Mouse (Mus musculus): ENCODE measurements around the gene Gnpat. TPM values are rescaled to one million over a fixed set of nuclear protein-coding genes. Genes with fewer than 3 reads are reported as not detected.
"Not testable (repeated sequence)": the region's sequence is repeated elsewhere in the genome, so short reads cannot be mapped to it uniquely, and the experiment has no call there.

Gnpat gene
- polyA plus RNA-seq, 1 experiment from 2014 or later, result 75.2 TPM

- Histone ChIP-seq H3K4me1 (ENCODE audit: control insufficient read depth, insufficient read depth, low read length) (no peaks in the 10 kb centered on the region), H3K9ac (replicated peaks; ENCODE audit: low read depth, low read length) (no peak overlapping the region), H3K36me3 (ENCODE audit: control insufficient read depth, insufficient read depth, low read length) (peaks cover 21% of the 10 kb centered on the region), H3K27ac (ENCODE audit: low read depth, low read length) (no peak overlapping the region), H3K9me3 (ENCODE audit: control insufficient read depth, low read length) (no peaks in the 10 kb centered on the region), H3K4me2 (ENCODE audit: low read depth, low read length) (no peak overlapping the region), H3K27me3 (ENCODE audit: control insufficient read depth, insufficient read depth, low read length) (no peaks in the 10 kb centered on the region), H3K4me3 (ENCODE audit: low read depth, low read length) (no peak overlapping the region)
- 90% methylated on average over 2 of the region's 2 CpGs for WGBS
- no peak for ATAC-seq (ENCODE audit: low read depth)
These were observed 24.9 kb upstream of the Gnpat start for GRCm38 (mm10) chr8:124837956-124838355.

- Histone ChIP-seq H3K4me1 (ENCODE audit: control insufficient read depth, insufficient read depth, low read length) (no peaks in the 10 kb centered on the region), H3K9ac (replicated peaks; ENCODE audit: low read depth, low read length) (no peak overlapping the region), H3K27me3 (ENCODE audit: control insufficient read depth, insufficient read depth, low read length) (no peaks in the 10 kb centered on the region), H3K27ac (ENCODE audit: low read depth, low read length) (no peak overlapping the region), H3K9me3 (ENCODE audit: control insufficient read depth, low read length) (no peaks in the 10 kb centered on the region), H3K4me3 (ENCODE audit: low read depth, low read length) (no peak overlapping the region), H3K36me3 (ENCODE audit: control insufficient read depth, insufficient read depth, low read length) (peaks cover 21% of the 10 kb centered on the region), H3K4me2 (ENCODE audit: low read depth, low read length) (no peak overlapping the region)
- ATAC-seq (ENCODE audit: low read depth), result no peak
- 90% methylated on average over 10 of the region's 10 CpGs for WGBS
These were observed 23.5 kb upstream of the Gnpat start for GRCm38 (mm10) chr8:124839371-124839770.

- Histone ChIP-seq H3K9me3 (ENCODE audit: control insufficient read depth, low read length) (no peaks in the 10 kb centered on the region), H3K27ac (ENCODE audit: low read depth, low read length) (no peak overlapping the region), H3K27me3 (ENCODE audit: control insufficient read depth, insufficient read depth, low read length) (no peaks in the 10 kb centered on the region), H3K9ac (replicated peaks; ENCODE audit: low read depth, low read length) (no peak overlapping the region), H3K36me3 (ENCODE audit: control insufficient read depth, insufficient read depth, low read length) (peaks cover 21% of the 10 kb centered on the region), H3K4me3 (ENCODE audit: low read depth, low read length) (no peak overlapping the region), H3K4me1 (ENCODE audit: control insufficient read depth, insufficient read depth, low read length) (no peaks in the 10 kb centered on the region), H3K4me2 (ENCODE audit: low read depth, low read length) (no peak overlapping the region)
- WGBS, result 96% methylated on average over 7 of the region's 7 CpGs
- no peak for ATAC-seq (ENCODE audit: low read depth)
These were observed 21.9 kb upstream of the Gnpat start for GRCm38 (mm10) chr8:124840900-124841299.

GRCm38 (mm10) chr8:124841775-124842174 is 21.1 kb upstream of the Gnpat start:
- WGBS, result 94% methylated on average over 10 of the region's 10 CpGs
- H3K4me2 ChIP-seq (ENCODE audit: low read depth, low read length), result no peak overlapping the region

GRCm38 (mm10) chr8:124842929-124843328 is 19.9 kb upstream of the Gnpat start:
- H3K36me3 ChIP-seq (ENCODE audit: control insufficient read depth, insufficient read depth, low read length), result peaks cover 21% of the 10 kb centered on the region
- H3K27ac ChIP-seq (ENCODE audit: low read depth, low read length); H3K4me2 ChIP-seq (ENCODE audit: low read depth, low read length); H3K9me3 ChIP-seq (ENCODE audit: control insufficient read depth, low read length); H3K9ac ChIP-seq (replicated peaks; ENCODE audit: low read depth, low read length); H3K27me3 ChIP-seq (ENCODE audit: control insufficient read depth, insufficient read depth, low read length); ATAC-seq (ENCODE audit: low read depth); H3K4me1 ChIP-seq (ENCODE audit: control insufficient read depth, insufficient read depth, low read length); H3K4me3 ChIP-seq (ENCODE audit: low read depth, low read length): not testable (repeated sequence)
- 90% methylated on average over 1 of the region's 1 CpGs for WGBS

More at GRCm38 (mm10) chr8:124841775-124842174, 21.1 kb upstream of the Gnpat start:
- Histone ChIP-seq H3K27me3 (ENCODE audit: control insufficient read depth, insufficient read depth, low read length) (no peaks in the 10 kb centered on the region), H3K27ac (ENCODE audit: low read depth, low read length) (no peak overlapping the region), H3K36me3 (ENCODE audit: control insufficient read depth, insufficient read depth, low read length) (peaks cover 21% of the 10 kb centered on the region), H3K4me1 (ENCODE audit: control insufficient read depth, insufficient read depth, low read length) (no peaks in the 10 kb centered on the region), H3K9ac (replicated peaks; ENCODE audit: low read depth, low read length) (no peak overlapping the region), H3K9me3 (ENCODE audit: control insufficient read depth, low read length) (no peaks in the 10 kb centered on the region), H3K4me3 (ENCODE audit: low read depth, low read length) (no peak overlapping the region)
- no peak for ATAC-seq (ENCODE audit: low read depth)

- H3K27ac ChIP-seq (ENCODE audit: low read depth, low read length), result no peak overlapping the region
- no peak overlapping the region for H3K9ac ChIP-seq (replicated peaks; ENCODE audit: low read depth, low read length)
- H3K4me1 ChIP-seq (ENCODE audit: control insufficient read depth, insufficient read depth, low read length), result no peaks in the 10 kb centered on the region
- no peaks in the 10 kb centered on the region for H3K27me3 ChIP-seq (ENCODE audit: control insufficient read depth, insufficient read depth, low read length)
- H3K36me3 ChIP-seq (ENCODE audit: control insufficient read depth, insufficient read depth, low read length), result peaks cover 9% of the 10 kb centered on the region; the same call in 1 of the 2 replicates
- H3K9me3 ChIP-seq (ENCODE audit: control insufficient read depth, low read length), result no peaks in the 10 kb centered on the region
- WGBS, result 83% methylated on average over 3 of the region's 3 CpGs
- H3K4me3 ChIP-seq (ENCODE audit: low read depth, low read length), result no peak overlapping the region
- ATAC-seq (ENCODE audit: low read depth), result no peak
- H3K4me2 ChIP-seq (ENCODE audit: low read depth, low read length), result no peak overlapping the region
These were observed 17.7 kb upstream of the Gnpat start for GRCm38 (mm10) chr8:124845131-124845530.

GRCm38 (mm10) chr8:124845573-124845972 is 17.3 kb upstream of the Gnpat start:
- Histone ChIP-seq H3K9me3 (ENCODE audit: control insufficient read depth, low read length) (no peaks in the 10 kb centered on the region), H3K27me3 (ENCODE audit: control insufficient read depth, insufficient read depth, low read length) (no peaks in the 10 kb centered on the region), H3K36me3 (ENCODE audit: control insufficient read depth, insufficient read depth, low read length) (peaks cover 9% of the 10 kb centered on the region; the same call in 1 of the 2 replicates), H3K27ac (ENCODE audit: low read depth, low read length) (no peak overlapping the region), H3K4me2 (ENCODE audit: low read depth, low read length) (no peak overlapping the region), H3K9ac (replicated peaks; ENCODE audit: low read depth, low read length) (no peak overlapping the region), H3K4me1 (ENCODE audit: control insufficient read depth, insufficient read depth, low read length) (no peaks in the 10 kb centered on the region), H3K4me3 (ENCODE audit: low read depth, low read length) (no peak overlapping the region)
- 91% methylated on average over 5 of the region's 5 CpGs for WGBS
- ATAC-seq (ENCODE audit: low read depth), result no peak

- Histone ChIP-seq H3K27me3 (ENCODE audit: control insufficient read depth, insufficient read depth, low read length) (no peaks in the 10 kb centered on the region), H3K4me3 (ENCODE audit: low read depth, low read length) (no peak overlapping the region), H3K36me3 (ENCODE audit: control insufficient read depth, insufficient read depth, low read length) (no peaks in the 10 kb centered on the region; the same call in 1 of the 2 replicates), H3K4me1 (ENCODE audit: control insufficient read depth, insufficient read depth, low read length) (no peaks in the 10 kb centered on the region), H3K9me3 (ENCODE audit: control insufficient read depth, low read length) (no peaks in the 10 kb centered on the region), H3K27ac (ENCODE audit: low read depth, low read length) (no peak overlapping the region), H3K4me2 (ENCODE audit: low read depth, low read length) (no peak overlapping the region), H3K9ac (replicated peaks; ENCODE audit: low read depth, low read length) (no peak overlapping the region)
- WGBS, result 97% methylated on average over 1 of the region's 1 CpGs
- ATAC-seq (ENCODE audit: low read depth), result no peak
These were observed 9.3 kb upstream of the Gnpat start for GRCm38 (mm10) chr8:124853511-124853910.

- Histone ChIP-seq H3K9me3 (ENCODE audit: control insufficient read depth, low read length) (no peaks in the 10 kb centered on the region), H3K27me3 (ENCODE audit: control insufficient read depth, insufficient read depth, low read length) (no peaks in the 10 kb centered on the region), H3K27ac (ENCODE audit: low read depth, low read length) (no peak overlapping the region), H3K9ac (replicated peaks; ENCODE audit: low read depth, low read length) (no peak overlapping the region), H3K4me2 (ENCODE audit: low read depth, low read length) (no peak overlapping the region), H3K4me3 (ENCODE audit: low read depth, low read length) (no peak overlapping the region), H3K36me3 (ENCODE audit: control insufficient read depth, insufficient read depth, low read length) (peaks cover 10% of the 10 kb centered on the region; the same call in 1 of the 2 replicates), H3K4me1 (ENCODE audit: control insufficient read depth, insufficient read depth, low read length) (peaks cover 10% of the 10 kb centered on the region)
- no peak for ATAC-seq (ENCODE audit: low read depth)
These were observed 3.4 kb upstream of the Gnpat start for GRCm38 (mm10) chr8:124859466-124859865.
